Mouse (Mus musculus) inflammation-experienced regulatory T-cells, adult 6 months (primary cell): ENCODE results near the gene Arhgap6. TPM values are rescaled to one million over a fixed set of nuclear protein-coding genes. Genes with fewer than 3 reads are reported as not detected.
"Not testable (repeated sequence)": the region's sequence is repeated elsewhere in the genome, so short reads cannot be mapped to it uniquely, and the experiment has no call there.

Source experiments
- ATAC-seq: one replicate; pipeline ENCODE4 v1.8.0; 2017
- polyA plus RNA-seq, 3 experiments: library from polyadenylated mRNA; unstranded; fragments of 100-300 nt; shearing (Covaris generic); gene quantifications; one replicate each; pipeline ENCODE4 v1.2.1; 2017

Gene Arhgap6
- polyA plus RNA-seq, 3 experiments from 2014 or later = 0.11 to 0.25 TPM; not detected in 1

DNA sequence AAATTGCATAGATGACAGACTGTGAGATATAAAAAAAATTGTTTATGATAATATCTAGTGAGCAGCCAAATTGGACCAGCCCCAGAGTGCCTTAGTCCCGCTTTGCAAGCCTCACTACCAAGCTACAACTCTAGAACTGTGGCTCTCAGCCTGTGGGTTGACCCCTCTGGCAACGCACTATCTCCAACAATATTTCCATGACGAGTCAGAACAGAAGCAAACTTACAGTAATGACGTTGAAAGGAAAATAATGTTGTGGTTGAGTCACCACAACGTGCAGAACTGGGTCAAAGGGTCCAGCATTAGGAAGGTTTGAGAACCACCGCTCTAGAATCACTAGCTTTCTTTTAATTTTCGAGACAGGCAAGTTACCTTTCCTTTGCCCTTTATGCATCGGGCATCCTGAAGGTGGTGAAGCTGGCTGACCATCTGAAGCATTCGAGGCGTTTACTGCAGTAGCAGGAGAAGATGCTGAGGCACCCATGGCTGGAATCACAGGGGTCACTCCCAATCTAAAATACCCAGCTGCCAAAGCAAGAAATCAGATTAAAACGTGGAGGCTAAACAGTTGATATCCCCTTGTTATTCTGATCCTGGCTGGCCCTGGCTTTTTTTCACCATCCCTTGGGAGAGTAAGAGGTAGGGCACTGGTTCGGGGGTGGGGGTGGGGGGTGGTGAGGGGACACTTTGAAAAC lies 524.3 kb downstream of the Arhgap6 start:
- peak; percentile 9 for ATAC-seq

GRCm38 (mm10) chrX:169319945-169320667 lies 525.2 kb downstream of the Arhgap6 start, which contains the start of gene Hccs:
Gene Hccs, minus strand, starts transcription at chrX:169320372.
- peak; percentile 96 for ATAC-seq

- not testable (repeated sequence) for ATAC-seq
Measured at GRCm38 (mm10) chrX:169320668-169321005, 525.7 kb downstream of the Arhgap6 start.

- no peak for ATAC-seq
Measured at GRCm38 (mm10) chrX:169325929-169326595, 531.2 kb downstream of the Arhgap6 start.

DNA sequence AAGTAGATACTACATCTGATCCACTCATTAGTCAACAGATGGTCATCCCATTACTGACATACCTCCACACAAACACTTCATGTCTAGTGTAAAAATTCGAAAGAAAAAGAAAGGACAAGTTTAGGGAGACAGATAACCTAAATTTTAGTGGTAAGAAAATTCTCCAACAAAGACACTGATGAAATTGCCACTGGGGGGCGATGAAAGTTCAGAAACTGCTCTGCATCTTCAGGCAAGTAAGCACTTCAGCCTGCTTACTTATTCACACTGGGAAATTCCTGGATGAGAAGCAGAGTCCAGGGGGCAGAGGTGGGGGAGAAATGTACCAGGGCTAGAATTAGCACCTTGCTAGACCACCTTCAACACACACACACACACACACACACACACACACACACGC lies 537.4 kb downstream of the Arhgap6 start:
- no peak for ATAC-seq

- ATAC-seq = no peak
Measured at GRCm38 (mm10) chrX:169337559-169337958, 542.7 kb downstream of the Arhgap6 start.

GRCm38 (mm10) chrX:169338213-169338612 lies 543.3 kb downstream of the Arhgap6 start:
- ATAC-seq = no peak

Other genes with a start within 250 kb of the Arhgap6 start
- gene Frmpd4, start 217.9 kb upstream of the Arhgap6 start, polyA plus RNA-seq = under 1 TPM in 1 of 3 experiments, not detected in 2; 0.12 TPM
- 10 to 100 TPM; 37.5 to 47.7 (median 41.9) TPM for gene Msl3, start 121.2 kb upstream of the Arhgap6 start, polyA plus RNA-seq